Mouse (Mus musculus): ENCODE data around the gene Olfr995.

DNA sequence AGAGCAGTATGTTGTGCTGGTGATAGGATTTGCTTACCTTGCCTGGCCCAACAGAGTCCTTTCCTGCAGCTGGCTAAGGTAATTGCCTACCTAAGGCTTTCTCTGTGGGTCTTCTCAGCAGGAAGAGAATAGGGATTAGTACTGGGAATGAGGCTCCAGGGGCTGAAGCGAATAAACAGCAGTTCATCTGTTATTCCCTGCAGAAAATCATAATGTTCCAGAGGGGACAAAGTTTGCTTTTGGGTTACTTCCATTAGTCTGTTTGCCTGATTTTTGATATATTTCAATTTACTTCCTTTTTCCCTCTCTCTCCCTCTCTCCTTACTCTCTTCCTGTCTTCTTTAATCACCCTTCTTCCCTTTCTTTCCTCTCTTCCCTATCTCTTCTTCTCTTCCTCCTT is at the start of gene Olfr995:
- TF ChIP-seq CTCF (IDR thresholded peaks at IDR 0.05; ENCODE audit: borderline replicate concordance, extremely low read depth, insufficient read depth, insufficient read length) (no peak), POLR2A (IDR thresholded peaks at IDR 0.05; ENCODE audit: borderline replicate concordance, extremely low read depth, insufficient read depth, insufficient read length, poor library complexity, severe bottlenecking) (no peak)

Data from brain, embryonic 14.5 days (tissue).